Mouse (Mus musculus): ENCODE results near the gene Myh7.
"Not testable (repeated sequence)": the region's sequence is repeated elsewhere in the genome, so short reads cannot be mapped to it uniquely, and the experiment has no call there.

Gene Myh7

DNA sequence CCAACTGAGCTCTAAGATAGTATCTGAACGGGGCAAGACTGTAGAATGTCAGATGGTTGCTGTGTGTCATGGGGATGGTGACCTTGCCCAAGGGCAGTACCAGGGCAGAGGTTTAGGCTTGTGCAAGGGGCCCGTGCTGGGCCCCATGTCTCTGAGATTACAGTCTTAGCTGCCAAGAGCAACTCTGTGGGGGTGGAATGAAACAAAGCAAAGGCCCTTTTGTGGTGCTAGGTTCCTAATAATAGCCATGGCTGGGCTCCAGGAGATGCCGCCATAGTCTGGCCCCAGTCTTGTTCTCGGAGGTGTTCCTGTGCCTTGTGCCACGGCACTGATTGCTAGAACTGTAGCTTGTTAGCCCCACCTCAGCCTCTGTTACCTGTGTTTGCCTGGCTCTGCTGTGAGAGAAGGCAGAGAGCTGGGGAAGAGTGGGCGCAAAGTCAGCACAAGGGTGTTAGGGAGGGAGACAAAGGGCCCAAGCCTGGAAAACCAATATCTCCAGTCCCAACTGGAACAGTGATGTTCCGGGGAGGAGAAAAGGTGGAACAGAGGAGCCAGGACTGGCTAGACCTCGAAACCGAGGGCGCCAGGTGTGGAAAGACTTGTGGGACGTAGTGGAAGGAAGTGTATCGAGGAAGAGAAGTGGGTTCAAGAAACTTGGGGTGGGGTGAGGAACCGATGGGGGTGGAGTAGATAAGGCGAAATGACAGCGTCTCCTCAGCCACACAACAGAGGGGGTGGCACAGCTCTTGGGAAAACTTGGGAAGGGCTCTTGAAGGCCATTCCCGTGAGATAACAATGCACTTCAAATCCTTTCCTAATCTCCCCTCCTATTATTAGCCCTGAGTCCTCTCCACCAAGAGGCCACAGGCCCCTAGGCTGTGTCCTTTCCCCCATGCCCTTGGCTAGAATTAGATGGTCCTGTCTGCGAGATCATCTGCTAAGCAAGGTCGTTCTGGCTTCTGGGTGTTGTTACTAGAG, 9.7 kb upstream of the Myh7 start:
- no peak for DNase-seq (ENCODE audit: low spot score in 2 of 2)

DNA sequence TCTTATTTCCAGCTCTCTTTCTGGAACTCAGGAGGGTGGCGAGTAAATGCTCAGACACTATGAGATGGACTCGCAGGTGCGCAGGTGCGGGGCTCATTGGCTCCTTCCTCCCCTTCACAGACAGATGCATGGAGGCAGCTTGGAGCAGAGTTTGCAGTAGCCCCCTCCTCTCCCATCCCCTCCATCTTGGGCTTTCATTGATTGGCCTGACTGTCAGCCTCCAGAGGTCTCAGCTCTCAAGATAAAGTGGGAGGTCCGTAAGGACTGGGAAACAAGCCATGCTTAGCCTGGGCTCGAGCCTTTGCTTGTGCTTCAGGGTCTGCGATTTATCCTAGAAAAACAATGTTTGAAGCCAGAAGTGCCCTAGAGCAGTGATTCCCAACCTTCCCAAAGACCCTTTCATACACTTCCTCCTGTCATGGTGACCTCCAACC, 8.3 kb upstream of the Myh7 start:
- DNase-seq (ENCODE audit: low spot score in 2 of 2) = no peak

DNA sequence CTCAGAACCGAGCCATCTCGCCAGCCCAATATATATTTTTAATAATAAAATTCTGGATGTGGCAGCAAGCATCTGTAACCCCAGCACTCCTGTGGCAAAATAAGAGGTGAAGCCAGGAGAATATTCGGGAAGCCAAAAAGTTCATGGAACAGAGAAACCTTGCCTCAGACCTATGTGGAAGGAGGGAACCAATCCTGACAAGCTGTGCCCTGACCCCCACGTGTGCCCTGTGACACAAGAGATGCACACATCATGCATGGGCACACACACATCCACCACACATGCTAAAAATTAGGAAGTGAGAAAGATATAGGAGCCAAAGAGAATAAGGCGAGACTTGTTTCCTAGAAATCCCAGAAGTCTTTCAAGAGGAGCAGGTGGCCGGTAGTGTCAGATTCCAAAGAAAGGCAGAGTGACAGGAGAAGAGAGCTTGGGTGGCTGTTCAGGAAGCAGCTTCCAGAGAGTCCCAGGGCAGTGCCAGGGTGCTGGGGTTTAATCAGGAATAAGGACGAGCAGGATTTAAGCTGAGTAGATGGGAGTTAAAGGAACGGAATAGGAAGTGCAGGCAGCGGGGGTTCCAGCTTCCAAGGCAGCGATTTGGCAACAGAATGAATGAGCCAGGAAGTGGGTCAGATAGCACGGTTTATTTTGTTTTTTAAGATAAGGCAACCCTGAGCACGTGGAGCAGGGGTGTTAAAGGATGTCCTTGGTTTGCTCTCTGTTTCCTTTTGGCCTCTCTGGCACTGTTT, 7.7 kb upstream of the Myh7 start:
- no peak for DNase-seq (ENCODE audit: low spot score in 2 of 2)

DNA sequence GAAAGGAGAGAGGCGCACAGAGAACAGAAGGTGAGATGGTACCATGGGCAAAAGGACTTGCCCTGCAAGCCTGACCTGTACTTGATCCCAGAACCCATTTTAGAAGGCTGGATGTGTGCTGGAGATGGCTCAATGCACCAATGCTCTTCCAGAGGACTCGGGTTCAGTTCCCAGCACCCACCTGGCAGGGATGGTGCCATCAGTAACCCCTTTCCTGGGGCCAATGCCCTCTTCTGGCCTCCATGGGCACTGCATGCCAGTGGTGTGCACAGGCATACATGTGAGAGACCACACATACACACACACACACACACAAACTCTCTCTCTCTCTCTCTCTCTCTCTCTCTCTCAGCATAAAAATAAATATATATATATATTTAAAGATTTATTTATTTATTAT, 7.0 kb upstream of the Myh7 start:
- DNase-seq (ENCODE audit: low spot score in 2 of 2) = no peak

DNA sequence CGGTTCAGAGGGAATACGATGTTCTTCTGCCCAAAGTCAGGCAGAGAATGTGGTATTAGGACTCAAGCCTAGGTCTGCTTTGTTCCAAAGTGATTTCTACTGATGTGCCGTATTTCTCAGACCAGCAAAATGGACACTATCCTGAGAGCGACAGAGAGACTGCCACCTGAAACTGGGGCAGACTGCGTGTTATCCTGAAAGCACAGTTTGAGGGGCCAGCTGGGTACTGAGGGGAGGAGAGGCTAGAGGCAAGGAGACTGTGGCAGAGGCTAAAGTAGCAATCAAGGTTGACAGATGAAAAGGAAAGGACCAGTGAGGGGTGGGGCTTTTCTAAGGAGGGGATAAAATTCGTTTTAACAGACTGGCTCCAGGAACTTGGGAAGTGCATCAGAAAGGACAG, 6.4 kb upstream of the Myh7 start:
- no peak for DNase-seq (ENCODE audit: low spot score in 2 of 2)

DNA sequence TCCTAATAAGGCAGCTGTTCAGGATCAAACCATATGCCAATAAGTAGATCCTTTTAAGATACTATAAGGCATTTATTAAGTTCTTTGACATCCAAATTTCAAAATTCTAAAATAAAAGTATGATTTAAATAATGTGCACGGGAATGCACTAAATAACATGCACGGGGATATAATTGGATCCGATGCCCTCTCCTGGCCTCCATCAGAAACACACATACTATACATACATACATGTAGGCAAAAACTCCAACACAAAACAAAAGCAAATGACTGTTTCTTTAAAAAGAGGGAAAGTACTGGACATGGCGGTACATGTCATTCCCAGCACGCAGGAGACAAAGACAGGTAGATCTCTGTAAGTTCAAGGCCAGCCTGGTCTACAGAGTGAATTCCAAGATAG, 5.4 kb upstream of the Myh7 start:
- not testable (repeated sequence) for DNase-seq (ENCODE audit: low spot score in 2 of 2)

DNA sequence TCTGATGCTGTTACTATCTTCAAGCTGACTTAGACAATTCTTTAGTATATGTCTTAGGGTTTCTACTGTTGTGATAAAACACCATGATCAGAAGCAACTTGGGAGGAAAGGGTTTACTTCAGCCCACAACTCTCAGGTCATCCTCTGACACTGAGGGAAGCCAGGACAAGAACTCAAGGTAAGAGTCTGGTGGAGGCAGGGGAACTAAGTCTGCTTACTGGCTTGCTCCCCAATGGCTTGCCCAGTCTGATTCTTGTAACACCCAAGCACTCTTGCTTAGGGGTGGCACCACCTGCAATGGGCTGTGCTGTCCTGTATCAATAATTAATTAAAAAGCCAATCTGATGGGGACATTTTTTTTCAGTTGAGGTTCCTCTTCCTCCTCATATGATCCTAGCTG, 4.3 kb upstream of the Myh7 start:
- DNase-seq (ENCODE audit: low spot score in 2 of 2) = no peak

DNA sequence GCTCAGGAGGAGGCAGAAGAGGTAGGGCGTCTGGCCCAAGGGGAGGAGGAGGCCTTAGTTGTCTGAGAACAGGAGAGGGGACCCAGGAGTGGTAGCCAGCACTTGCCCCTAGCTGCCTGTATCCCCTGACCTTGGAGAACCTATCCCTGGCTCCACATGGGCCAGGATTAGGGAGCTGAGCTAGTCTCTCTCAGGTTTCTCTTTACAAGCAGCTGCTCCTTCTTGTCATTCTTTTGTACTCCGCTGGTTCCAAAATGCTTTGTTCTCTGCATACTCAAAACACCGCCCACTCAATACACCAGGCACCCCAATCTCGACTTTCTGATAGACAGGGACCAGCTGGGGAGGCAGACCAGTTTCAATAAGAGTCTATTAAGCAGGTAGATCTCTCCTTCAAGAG, 2.9 kb upstream of the Myh7 start:
- no peak for DNase-seq (ENCODE audit: low spot score in 2 of 2)

DNA sequence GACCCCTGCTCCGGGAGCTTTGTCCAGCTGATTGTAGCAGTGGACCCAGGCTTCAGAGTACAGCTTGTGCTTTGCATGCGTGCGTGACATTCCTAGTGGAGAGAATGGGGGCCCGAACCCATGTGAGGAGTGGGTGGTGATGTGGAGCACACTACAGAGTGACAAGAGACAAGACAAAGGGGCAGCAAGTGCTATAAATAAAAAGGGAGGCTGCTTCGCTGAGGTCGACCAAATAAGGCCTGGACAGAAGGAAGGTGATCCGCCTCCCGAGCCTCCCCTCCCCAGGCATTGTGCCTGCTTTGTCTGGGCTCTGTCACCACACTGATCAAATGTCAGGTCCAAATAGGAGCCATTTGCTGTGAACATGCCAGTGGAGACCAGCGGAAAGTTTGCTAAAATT, 2.4 kb upstream of the Myh7 start:
- DNase-seq (ENCODE audit: low spot score in 2 of 2) = no peak

DNA sequence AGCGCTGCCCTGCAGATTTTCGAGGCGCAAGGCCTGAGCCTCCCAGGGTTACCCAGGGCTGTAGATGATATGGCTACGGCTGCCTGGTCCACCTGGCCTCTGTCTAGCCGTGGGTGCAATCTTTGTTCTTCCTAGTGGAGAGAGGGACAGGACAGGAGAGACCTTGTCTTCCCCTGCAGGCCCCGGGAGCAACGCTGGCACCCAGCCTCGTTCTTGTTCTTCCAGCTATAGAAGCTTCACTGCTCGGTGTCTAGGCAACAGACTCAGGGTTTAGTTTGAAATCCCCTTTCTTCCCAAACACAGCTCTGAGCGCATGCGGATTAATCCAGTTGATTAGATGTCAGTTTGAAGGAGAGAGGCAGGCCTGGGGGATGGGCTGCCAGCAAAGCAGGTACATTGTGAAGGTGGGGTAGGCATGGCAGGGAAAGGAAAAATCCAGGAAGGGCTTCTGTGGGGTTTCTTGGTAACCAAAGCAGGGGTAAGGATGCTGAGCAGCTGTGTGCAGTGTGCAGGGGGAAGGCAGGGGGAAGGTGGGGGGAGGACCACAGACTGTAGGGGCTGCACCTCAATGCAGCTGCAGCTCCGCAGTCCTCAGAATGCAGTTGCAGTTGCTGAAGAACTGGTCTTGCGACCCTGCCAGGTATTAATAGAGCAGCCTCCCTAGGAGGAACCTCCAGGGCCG, 1.2 kb upstream of the Myh7 start:
- no peak for DNase-seq (ENCODE audit: low spot score in 2 of 2)

DNA sequence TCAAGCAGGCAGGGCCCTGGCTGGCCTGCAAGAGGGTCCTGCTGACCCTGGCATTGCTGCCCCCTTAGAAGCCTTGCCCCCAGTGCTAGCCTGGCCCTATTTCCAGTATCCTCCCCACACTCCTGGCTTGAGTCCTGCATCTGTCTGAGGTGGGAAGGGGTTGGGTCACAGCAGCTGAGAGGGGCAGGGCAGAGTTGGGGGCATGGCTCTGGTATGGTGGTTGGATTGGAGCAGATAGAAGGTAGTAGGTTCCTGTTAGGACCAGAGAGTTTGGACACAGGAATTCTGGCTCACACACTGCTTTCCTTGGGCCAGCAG, 402 bp upstream of the Myh7 start:
- DNase-seq (ENCODE audit: low spot score in 2 of 2) = no peak

DNA sequence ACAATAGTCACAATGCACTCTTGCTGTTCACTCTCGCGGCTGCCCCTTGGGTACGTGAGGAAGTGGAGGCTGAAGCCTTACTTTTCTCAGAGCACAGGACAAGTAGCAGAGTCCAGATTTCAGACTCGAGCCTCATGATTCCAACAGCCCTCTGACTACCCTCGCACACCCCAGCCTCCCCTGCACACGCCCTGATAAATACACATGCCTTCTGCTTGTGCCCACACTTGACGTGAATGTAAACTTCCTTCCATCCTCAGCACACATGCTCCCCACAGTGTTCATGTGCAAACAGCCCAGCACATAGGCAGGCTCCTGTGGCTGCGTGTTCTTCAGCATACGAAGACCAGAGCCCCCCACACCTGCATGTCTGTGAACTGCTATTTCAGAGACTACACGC, 790 bp downstream of the Myh7 start:
- DNase-seq (ENCODE audit: low spot score in 2 of 2) = no peak

DNA sequence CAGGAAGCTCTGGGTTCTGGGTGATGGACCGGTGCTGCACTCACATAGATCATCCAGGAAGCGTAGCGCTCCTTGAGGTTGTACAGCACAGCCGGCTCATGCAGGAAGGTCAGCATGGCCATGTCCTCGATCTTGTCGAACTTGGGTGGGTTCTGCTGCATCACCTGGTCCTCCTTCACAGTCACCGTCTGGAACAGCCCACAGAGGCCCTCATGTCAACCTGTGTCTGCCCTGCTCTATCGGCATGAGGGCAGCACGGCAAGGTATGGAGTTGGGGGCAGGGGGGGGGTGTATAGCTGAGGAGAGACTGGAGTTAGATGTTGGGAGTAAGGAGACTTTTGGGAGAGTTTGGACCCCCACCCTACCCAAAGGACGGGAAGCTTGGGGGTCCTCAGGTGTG, 2.2 kb downstream of the Myh7 start:
- DNase-seq (ENCODE audit: low spot score in 2 of 2) = no peak

DNA sequence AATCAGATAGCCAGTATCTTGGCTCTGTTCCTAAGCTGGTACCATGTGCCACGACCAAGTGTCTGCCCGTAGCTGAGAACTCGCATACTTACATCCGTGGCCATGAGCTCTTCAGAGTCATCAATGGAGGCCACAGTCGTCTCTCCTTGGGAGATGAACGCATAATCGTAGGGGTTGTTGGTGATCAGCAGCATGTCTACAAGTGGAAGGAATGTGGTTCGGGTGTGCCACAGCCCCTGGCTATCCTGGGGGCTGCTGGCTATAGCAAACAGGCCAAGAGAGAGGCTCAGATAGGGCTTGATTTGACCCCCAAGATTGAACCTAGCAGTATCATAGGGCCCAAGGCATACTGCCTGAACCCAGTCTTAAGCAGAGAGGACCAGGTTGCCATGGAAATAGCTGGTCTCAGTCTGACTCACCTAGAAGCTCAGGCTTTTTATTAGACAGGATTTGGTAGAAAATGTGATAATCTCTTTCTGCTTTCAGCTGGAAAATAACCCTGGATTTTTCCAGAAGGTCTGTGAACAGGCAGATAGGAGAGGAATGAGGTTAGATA, 4.5 kb downstream of the Myh7 start:
- DNase-seq (ENCODE audit: low spot score in 2 of 2) = no peak

DNA sequence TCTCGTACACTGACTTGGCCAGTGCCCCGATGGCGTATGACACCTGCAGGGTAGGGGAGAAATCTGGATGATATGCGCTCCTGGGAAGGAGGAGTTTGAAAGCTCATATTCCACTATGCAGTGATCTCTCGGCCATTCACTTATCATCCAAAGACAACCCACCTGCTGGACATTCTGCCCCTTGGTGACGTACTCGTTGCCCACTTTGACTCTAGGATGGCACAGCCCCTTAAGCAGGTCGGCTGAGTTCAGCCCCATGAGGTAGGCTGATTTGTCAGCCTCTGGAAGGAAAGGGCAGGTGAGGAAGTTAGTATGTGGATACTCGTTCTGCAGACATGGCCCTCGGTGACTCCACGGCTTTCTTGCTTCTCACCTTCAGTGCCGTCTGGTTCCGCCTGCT, 5.5 kb downstream of the Myh7 start:
- no peak for DNase-seq (ENCODE audit: low spot score in 2 of 2)

DNA sequence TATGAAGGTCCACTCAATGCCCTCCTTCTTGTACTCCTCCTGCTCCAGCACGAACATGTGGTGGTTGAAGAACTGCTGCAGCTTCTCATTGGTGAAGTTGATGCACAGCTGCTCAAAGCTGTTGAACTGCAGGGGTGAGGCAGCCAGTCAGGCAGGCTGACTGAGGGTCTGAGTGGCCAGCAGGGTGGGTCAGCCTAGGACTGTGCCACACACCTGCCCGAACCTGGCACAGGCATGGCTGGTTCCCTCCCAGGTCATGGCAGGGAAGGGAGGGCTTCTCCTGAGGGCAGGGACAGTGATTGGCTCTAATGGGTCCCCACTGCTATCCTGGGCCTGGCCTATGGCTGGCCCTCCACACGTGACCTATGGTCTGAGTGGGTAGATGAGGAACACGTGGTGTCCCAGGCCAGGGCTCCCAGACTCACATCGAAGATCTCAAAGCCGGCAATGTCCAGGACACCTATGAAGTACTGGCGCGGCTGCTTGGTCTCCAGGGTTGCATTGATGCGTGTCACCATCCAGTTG, 6.0 kb downstream of the Myh7 start:
- not testable (repeated sequence) for DNase-seq (ENCODE audit: low spot score in 2 of 2)

DNA sequence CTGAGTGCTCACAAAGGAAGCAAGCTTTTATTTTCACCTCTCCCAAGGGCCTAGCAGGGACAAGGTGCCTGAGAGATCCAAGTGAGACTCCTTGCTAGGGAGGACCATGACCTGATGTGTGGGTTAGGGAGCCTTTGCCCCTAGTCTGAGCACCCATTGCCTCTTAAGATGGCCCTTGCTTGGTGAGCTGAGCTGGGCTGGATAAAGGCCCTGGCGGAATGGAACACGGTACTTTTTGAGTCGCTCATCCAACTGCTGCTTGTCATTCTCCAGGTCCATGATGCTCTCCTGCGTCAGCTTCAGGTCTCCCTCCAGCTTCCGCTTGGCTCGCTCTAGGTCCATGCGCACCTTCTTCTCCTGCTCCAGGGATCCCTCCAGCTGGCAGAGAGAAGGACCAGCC, 12.5 kb downstream of the Myh7 start:
- DNase-seq (ENCODE audit: low spot score in 2 of 2) = no peak

DNA sequence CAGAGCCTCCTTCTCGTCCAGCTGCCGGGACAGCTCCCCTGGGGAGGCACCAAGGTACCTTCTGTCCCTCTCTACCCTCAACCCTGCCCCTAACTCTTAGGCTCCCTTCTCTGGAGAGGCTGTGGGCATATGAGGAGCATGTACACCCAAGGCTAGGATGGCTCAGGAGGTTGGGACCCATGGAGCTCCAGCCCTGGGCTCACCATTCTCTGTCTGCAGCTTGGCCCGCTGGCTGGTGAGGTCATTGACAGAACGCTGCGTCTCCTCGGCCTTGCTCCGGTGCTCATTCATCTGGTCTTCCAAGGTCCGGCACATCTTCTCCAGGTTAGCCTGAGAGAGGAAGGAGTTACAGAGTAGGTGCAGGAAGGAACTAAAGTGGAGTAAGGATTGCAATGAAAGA, 15.8 kb downstream of the Myh7 start:
- no peak for DNase-seq (ENCODE audit: low spot score in 2 of 2)

DNA sequence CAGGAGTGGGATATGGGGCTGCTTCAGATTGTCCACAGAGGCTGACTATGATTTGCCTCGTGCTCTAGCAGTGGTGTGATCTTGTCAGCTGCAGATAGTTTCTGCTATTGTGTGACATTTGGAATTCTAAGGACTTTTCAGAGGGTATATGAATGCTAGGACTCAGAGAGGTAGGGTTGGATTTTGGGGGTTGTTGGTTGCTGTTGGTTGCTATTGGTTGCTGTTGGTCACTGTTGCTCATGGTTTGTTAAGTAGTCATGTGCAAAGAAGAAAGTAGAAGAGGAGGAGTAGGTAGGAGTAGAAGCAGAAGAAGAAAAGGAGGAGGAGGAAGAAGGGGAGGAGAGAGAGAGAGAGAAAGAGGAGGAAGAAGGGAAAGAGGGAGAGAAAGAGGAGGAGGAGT, 17.8 kb downstream of the Myh7 start, which contains the start of gene Gm17428:
Gm17428 (plus strand) TSS at position 301 of the 400 bp plus-strand sequence.
- no peak for DNase-seq (ENCODE audit: low spot score in 2 of 2)

DNA sequence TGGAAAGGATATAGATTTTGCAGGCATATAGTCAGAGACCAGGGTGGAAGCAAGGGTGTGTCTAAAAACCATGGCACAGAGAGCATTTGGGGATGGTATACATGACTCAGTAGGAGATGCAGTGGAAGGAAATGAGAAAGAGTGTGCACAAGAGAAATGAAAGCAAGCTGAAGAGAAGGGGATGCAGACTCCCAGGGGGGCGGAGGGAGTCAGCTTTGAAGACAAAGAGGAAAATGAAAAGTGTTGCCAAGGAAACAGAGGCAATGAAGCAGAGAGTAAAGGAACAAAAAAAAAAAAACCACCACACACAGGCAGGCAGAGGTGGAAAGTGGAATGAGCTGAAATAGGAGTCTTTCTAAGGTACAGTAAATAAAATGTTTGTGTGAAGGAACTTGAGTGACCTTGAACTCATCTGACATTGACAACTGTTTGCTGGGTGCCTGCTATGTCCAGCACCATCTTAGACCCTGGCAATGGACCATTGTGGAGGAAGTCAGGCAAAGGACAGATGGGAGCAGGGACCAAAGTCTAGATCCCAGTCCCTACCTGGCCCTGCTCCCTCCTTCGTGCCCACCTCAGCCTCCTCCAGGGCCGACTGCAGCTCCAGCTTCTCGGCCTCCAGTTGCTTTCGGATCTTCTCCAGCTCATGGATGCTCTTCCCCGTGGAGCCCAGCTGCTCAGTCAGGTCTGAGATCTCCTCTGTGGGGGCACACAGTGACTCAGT, 20.2 kb downstream of the Myh7 start:
- DNase-seq (ENCODE audit: low spot score in 2 of 2) = no peak

DNA sequence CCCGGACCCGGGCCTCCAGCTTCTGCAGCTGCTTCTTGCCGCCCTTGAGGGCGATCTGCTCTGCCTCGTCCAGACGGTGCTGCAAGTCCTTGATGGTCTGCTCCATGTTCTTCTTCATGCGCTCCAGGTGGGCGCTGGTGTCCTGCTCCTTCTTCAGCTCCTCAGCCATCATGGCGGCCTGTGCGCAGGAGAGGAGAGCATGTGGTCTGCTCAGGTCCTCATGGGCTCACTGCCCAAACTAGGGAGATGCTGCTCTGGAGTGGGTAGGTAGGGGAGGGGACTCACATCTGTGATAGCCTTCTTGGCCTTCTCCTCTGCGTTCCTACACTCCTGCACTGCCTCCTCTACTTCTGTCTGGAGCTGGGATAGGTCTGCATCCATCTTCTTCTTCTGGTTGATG, 21.6 kb downstream of the Myh7 start:
- DNase-seq (ENCODE audit: low spot score in 2 of 2) = not testable (repeated sequence)

All from spleen, postnatal 4 days (tissue).